Mouse (Mus musculus) right cerebral cortex, adult 2 months (tissue): Measurements from ENCODE around the gene Dnmt3l.
A peak's percentile ranks its signal among the peaks of the same experiment; 100 is the strongest.
"Not testable (repeated sequence)": the region's sequence is repeated elsewhere in the genome, so short reads cannot be mapped to it uniquely, and the experiment has no call there.

Source experiments
- DNase-seq, 2 experiments: peaks; one replicate each; pipeline ENCODE4 v3.0.0; 2021 to 2022; ENCODE audit warnings: low spot score in 2 of 2

Gene Dnmt3l

DNA sequence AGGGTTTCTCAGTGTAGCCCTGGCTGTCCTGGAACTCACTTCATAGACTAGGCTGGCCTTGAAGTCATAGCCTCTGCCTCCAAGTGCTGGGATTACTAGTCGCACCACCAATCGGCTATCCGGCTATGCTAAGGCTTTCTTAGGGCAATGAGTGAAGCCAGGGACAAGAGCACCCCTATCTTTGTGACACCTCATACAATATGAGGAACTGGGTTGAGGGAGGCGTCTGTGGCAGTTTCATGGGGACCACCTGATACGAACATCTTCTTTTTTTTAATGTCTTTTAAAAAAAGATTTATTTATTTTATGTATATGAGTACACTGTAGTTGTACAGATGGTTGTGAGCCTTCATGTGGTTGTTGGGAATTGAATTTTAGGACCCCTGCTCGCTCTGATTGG is 44.0 kb downstream of the Dnmt3l start:
- no peak for DNase-seq

GRCm38 (mm10) chr10:78086444-78087061 is 44.8 kb downstream of the Dnmt3l start:
- no peak for DNase-seq

GRCm38 (mm10) chr10:78087101-78087511 is 45.4 kb downstream of the Dnmt3l start:
- DNase-seq: no peak

DNA sequence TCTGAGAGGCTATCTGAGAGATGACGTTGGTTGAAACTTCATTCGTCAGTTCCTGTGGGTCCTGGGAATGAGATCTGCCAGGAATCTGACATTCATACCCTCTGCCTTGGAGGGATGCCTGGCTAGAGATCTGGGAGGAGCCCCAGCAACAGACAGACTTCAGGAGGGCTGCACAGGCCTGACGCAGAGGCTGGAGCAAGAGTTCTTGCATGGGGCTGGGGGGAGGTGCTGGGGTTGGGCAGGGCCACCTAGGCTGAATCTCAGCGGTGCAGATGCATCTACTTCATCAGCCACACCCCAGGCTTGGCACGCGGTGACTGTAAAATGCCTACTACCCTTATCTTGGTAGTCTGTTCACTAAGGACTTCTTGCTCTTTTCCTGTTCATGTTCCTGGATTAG is 48.5 kb downstream of the Dnmt3l start:
- DNase-seq: no peak

DNA sequence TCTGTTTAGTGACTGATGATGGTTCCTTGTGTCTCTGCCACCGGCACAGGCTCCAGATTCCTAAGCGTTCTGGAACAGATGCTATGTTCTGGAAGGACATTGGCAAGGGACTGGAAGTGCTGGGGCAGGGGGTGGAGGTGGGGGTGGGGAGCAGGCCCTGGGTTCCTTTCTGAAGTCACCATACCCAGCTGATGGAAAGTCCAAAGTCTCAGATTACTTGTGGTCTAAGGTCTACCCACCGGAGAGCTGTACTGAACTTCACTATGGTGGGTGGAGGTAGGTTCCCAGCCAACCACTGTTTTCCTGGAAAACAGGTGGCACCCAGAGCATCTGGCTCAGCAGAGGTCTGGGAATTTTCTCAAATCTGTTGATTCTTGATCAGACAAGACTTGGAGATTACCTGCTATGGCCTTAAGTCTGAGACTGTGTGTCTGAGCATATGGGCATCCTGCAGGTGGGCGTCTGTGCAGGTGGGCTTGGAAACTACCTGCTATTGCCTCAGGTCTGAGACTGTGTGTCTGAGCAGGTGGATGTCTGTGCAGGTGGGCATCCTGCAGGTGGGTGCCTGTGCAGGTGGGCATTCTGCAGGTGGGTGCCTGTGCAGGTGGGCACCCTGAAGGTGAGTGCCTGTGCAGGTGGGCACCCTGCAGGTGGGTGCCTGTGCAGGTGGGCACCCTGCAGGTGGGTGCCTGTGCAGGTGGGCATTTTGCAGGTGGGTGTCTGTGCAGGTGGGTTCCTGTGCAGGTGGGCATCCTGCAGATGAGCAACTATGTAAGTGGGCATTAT is 49.2 kb downstream of the Dnmt3l start:
- DNase-seq: no peak

DNA sequence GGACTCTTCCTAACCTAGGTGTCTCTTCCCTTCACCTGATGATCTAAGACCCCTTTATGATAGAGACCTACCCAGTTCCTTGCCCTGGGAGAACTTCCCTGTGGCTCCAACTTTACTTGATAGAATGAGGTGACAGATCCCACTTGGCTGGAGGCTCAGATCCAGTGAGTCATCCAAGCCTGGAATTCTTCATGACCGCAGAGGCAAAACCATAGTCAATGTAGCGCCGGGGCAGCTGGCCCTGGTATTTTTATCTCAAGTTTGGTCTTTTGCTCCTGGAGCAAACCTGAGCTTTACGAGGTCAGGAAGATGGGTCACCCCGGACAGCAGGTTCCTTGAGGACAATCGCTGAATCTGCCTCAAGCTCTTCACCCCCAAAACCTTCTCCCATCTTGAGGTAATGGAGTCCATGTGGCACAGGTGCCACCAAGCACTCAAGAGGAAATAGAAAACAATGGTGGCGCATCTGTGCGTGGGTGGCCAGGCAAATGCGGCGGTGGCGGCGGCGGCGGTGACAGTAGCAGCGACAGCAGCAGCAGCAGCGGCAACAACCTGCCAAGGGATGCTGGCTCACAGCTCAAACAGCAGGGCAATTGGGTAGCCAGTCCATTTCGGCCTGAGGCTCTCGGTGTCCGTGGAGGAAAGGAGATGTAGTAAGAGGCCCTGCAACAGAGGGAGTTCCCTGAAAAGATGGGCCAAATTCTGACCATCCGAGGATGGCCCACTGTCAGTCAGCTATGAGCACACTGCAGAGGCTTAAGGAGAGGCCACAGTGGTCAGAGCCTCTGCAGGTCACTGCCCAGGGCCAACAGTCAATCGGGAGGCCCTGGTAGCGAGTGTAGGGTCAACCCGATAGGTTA is 50.3 kb downstream of the Dnmt3l start:
- no peak for DNase-seq

DNA sequence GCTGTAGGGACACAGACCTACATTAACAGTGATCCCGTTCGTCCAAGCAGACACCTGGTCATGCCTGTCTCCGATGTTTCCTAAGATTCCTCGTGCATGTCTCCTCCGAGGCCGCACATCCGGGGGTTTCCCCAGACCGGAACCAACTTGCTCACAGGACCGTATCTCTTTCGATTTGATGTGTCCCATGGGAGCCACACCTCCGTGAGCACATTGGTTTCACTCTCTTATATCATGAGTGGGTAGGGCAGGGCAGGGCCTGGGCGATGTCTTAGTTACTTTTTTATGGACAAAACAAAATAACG is 50.9 kb downstream of the Dnmt3l start:
- DNase-seq: no peak

DNA sequence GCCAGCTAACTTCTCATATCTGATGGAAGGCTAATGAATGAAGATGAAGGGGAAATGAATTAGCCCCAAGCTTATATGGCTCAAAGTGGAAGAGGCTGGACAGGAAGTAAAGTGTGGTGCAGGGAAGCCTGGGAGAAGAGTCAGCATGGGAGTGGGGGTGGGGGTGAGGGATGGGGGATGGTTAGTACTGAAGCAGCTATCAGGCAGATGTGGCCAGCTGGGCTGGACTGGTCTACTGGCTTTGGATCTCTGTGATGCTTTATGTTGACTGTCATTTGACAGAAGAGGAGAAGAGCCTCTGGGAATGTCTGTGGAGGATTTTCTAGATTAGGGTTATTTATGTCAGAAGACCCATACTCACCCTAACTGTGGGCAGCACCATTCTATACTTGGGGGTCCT is 53.5 kb downstream of the Dnmt3l start:
- DNase-seq: no peak

- no peak for DNase-seq
Measured at GRCm38 (mm10) chr10:78095954-78096931, 54.5 kb downstream of the Dnmt3l start.

- DNase-seq: not testable (repeated sequence)
Measured at GRCm38 (mm10) chr10:78099860-78100259, 58.1 kb downstream of the Dnmt3l start.

DNA sequence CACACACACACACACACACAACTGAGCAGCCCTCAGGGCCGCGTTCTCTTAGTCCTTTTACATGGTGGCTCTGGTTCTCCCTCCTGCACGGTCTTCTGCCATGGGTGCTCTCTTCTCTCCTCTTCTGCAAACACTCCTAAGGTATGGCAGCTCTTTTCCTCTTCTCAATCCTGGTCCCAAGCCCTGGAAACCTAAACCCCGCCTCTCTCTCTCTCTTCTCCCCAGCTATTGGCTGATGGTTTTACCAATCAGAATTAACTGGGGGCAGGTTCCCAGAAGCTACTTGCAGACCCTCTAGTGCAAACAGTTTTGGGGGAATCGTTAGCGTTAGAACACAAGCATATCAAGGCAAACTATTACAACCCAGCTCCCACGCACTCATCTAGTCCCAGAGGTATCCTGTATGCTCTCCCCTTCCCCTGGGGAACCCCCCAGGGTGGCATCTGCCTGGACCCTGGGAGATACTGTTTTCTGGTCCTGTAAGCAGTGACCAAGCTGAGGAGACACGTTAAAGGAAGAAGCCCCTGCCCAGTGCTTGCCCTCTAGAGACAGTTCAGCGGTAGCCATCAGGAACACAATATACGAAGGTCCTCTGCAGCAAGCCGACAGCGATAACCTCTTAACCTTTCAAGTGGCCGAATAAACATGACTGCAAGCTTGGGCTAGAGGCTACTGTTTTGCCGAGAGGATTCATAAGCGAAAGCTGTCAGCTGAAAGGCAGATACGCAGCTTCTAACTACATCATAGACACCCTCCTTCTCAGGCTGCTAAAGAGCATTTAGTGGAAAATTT is 59.4 kb downstream of the Dnmt3l start:
- no peak for DNase-seq

- DNase-seq: peak; percentile 12 to 29
Measured at GRCm38 (mm10) chr10:78104555-78105490, 63.1 kb downstream of the Dnmt3l start.

DNA sequence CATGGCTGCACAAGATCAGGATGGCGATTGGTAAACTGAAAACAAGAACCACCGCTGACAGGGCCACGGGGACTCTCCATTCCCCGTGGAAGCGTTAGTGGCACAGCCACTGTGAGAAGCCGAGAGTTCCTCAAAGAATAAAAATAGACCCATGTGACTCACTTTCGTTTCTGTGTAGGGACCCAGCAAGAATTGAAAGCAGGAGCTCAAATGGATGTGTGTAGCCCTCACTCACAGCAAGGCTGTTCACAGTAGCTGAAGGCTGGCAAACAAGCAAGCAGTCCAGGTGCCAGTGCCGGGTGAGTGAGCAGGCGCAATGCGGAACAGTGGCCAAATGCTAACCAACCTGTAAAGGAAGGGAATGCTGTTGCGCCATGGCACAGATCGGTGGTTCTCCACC is 63.8 kb downstream of the Dnmt3l start:
- peak; percentile 25 to 40 for DNase-seq
